ENCODE assay signal across 8 mouse cellular contexts in the genomic region with DNA sequence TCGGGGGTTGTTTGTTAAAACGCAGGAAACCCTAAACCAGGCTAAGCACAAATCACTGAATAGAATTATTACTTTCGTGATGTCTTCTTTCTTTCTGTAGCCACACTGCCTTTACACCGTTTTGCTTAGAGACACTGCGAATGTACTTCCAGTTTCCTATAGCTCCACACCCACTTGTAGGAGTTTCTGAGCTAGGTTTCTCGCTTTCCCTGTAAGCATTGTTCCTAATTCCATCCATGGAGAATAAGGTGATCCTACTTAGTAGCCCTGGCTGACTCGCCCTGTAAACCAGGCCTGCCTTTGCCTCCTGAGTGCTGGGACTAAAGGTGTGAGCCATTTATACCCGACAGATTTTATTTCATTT. TPM values are rescaled to one million over a fixed set of nuclear protein-coding genes. Genes with fewer than 3 reads are reported as not detected.
DNase-seq lines count a peak whose midpoint lies in the region; ATAC-seq and TF ChIP-seq lines count a peak whose summit lies in the region.

No protein-coding gene starts in this region.

- 0 out of 2 replicates have a peak overlapping the region, but pooled peaks have one; percentile 50 for H3K27ac ChIP-seq in heart, embryonic 16.5 days (ENCODE audit: low read length)
- H3K27ac ChIP-seq in bone marrow macrophage, adult 2 months (ENCODE audit: insufficient read depth, low read depth, low read length) = peak overlapping the region; percentile 22; the same call in 1 of the 2 replicates
- no peak overlapping the region for H3K27ac ChIP-seq in hindbrain, embryonic 12.5 days
- peak overlapping the region; percentile 56; the same call in 1 of the 2 replicates for H3K27ac ChIP-seq in midbrain, embryonic 10.5 days (replicated peaks)

- 0 out of 2 replicates have a peak, but pooled peaks have one; percentile 11 for ATAC-seq in heart, embryonic 16.5 days (replicated peaks; ENCODE audit: extremely low read depth, insufficient read depth, low FRiP score)
- peak; percentile 21; the same call in 1 of the 2 replicates for ATAC-seq in hindbrain, embryonic 12.5 days (ENCODE audit: low FRiP score)

- 15% methylated on average over 8 of the region's 8 CpGs for WGBS in heart, embryonic 16.5 days
- WGBS in hindbrain, embryonic 12.5 days = 25% methylated on average over 8 of the region's 8 CpGs
- 22% methylated on average over 8 of the region's 8 CpGs for WGBS in midbrain, embryonic 10.5 days

- H3K9me3 ChIP-seq in heart, embryonic 16.5 days (replicated peaks; ENCODE audit: control insufficient read depth, low read length) = no peaks in the 10 kb centered on the region
- no peaks in the 10 kb centered on the region for H3K9me3 ChIP-seq in hindbrain, embryonic 12.5 days (replicated peaks)
- no peaks in the 10 kb centered on the region for H3K9me3 ChIP-seq in midbrain, embryonic 10.5 days (replicated peaks)

- H3K9ac ChIP-seq in heart, embryonic 16.5 days (ENCODE audit: low read length) = peak overlapping the region; percentile 63
- no peak overlapping the region for H3K9ac ChIP-seq in hindbrain, embryonic 12.5 days

- DNase-seq in heart, adult 18-20 months = no peak
- DNase-seq in midbrain, embryonic 10.5 days (ENCODE audit: low spot score) = no peak
- no peak for DNase-seq in frontal cortex, postnatal 10 days (ENCODE audit: low spot score in 2 of 2)
- DNase-seq in left cerebral cortex, postnatal 4 days = no peak
- no peak for DNase-seq in spleen, postnatal 10 days (ENCODE audit: low spot score in 2 of 2)

- H3K4me2 ChIP-seq in heart, embryonic 16.5 days (ENCODE audit: low read depth, low read length) = peak overlapping the region; percentile 72
- H3K4me2 ChIP-seq in hindbrain, embryonic 12.5 days (replicated peaks) = peak overlapping the region; percentile 55

- H3K36me3 ChIP-seq in heart, embryonic 16.5 days (ENCODE audit: control insufficient read depth, insufficient read depth) = no peaks in the 10 kb centered on the region
- no peaks in the 10 kb centered on the region for H3K36me3 ChIP-seq in hindbrain, embryonic 12.5 days
- no peaks in the 10 kb centered on the region for H3K36me3 ChIP-seq in midbrain, embryonic 10.5 days

- peaks cover 6% of the 10 kb centered on the region; the same call in 1 of the 2 replicates for H3K27me3 ChIP-seq in heart, embryonic 16.5 days (ENCODE audit: control insufficient read depth, insufficient read depth, low read length)
- H3K27me3 ChIP-seq in hindbrain, embryonic 12.5 days = peaks cover 50% of the 10 kb centered on the region
- H3K27me3 ChIP-seq in midbrain, embryonic 10.5 days (ENCODE audit: low read depth, poor library complexity, severe bottlenecking) = peaks cover 97% of the 10 kb centered on the region

- H3K4me3 ChIP-seq in heart, embryonic 16.5 days (ENCODE audit: low read length) = peak overlapping the region; percentile 60
- peak overlapping the region; percentile 45 for H3K4me3 ChIP-seq in bone marrow macrophage, adult 2 months (ENCODE audit: insufficient read depth, low read length)
- H3K4me3 ChIP-seq in hindbrain, embryonic 12.5 days = 0 out of 2 replicates have a peak overlapping the region, but pooled peaks have one; percentile 49
- H3K4me3 ChIP-seq in midbrain, embryonic 10.5 days = peak overlapping the region; percentile 68

- TF ChIP-seq CTCF in bone marrow macrophage, adult 2 months (IDR thresholded peaks at IDR 0.05; ENCODE audit: low read depth, low read length) = no peak

- TF ChIP-seq POLR2A in bone marrow macrophage, adult 2 months (IDR thresholded peaks at IDR 0.05; ENCODE audit: borderline replicate concordance, low read depth, low read length) = no peak

- H3K4me1 ChIP-seq in heart, embryonic 16.5 days (ENCODE audit: control insufficient read depth, insufficient read depth, low read length) = 0 out of 2 replicates have a peak, but pooled peaks cover 2% of the 10 kb centered on the region
- peaks cover 8% of the 10 kb centered on the region for H3K4me1 ChIP-seq in bone marrow macrophage, adult 2 months (ENCODE audit: control insufficient read depth, insufficient read depth, low read length)
- H3K4me1 ChIP-seq in hindbrain, embryonic 12.5 days = 0 out of 2 replicates have a peak, but pooled peaks cover 2% of the 10 kb centered on the region
- H3K4me1 ChIP-seq in midbrain, embryonic 10.5 days = peaks cover 5% of the 10 kb centered on the region

- intact Hi-C loops in left cerebral cortex, postnatal 4 days (cut with DNase I) = no loop called here

RNA-seq across cellular contexts. Expression of gene Kantr, which starts 0.4 kb away (rescaled TPM):
- 5.7 and 7.5 TPM in 2 replicates for polyA plus RNA-seq in heart, embryonic 16.5 days (2015; fragmentation: Nextera tagmentation; extraction: Ambion mirVana)
- total RNA-seq in heart, adult 18-20 months (2021) = 1 to 10 TPM; 2.7 to 5.7 TPM
- 18.9 and 21.0 TPM in 2 replicates for polyA plus RNA-seq in bone marrow macrophage, adult 2 months (2012; ENCODE audit: insufficient read depth, insufficient read length, missing spikeins)
- polyA plus RNA-seq in hindbrain, embryonic 12.5 days (2016; fragmentation: Nextera tagmentation; extraction: Ambion mirVana) = 21.3 and 22.2 TPM in 2 replicates
- polyA plus RNA-seq in midbrain, embryonic 10.5 days (2016; fragmentation: Nextera tagmentation; extraction: Ambion mirVana) = 14.8 and 16.8 TPM in 2 replicates
- total RNA-seq in left cerebral cortex, postnatal 4 days (2021) = 10 to 100 TPM; 36.6 to 46.6 TPM

RNA-seq across cellular contexts. Expression of gene Tspyl2, which starts 14.6 kb away (rescaled TPM):
- polyA plus RNA-seq in heart, embryonic 16.5 days (2015; fragmentation: Nextera tagmentation; extraction: Ambion mirVana) = 17.7 and 17.8 TPM in 2 replicates
- total RNA-seq in heart, adult 18-20 months (2021) = 10 to 100 TPM in 1 of 2 experiments, 1 to 10 TPM in 1; 9.4 to 14.8 TPM
- 23.6 and 32.4 TPM in 2 replicates for polyA plus RNA-seq in bone marrow macrophage, adult 2 months (2012; ENCODE audit: insufficient read depth, insufficient read length, missing spikeins)
- 46.4 and 47.5 TPM in 2 replicates for polyA plus RNA-seq in hindbrain, embryonic 12.5 days (2016; fragmentation: Nextera tagmentation; extraction: Ambion mirVana)
- 31.9 and 35.2 TPM in 2 replicates for polyA plus RNA-seq in midbrain, embryonic 10.5 days (2016; fragmentation: Nextera tagmentation; extraction: Ambion mirVana)
- total RNA-seq in left cerebral cortex, postnatal 4 days (2021) = 10 to 100 TPM; 57.4 to 72.5 TPM

RNA-seq across cellular contexts. Expression of gene Gpr173, which starts 40.8 kb away (rescaled TPM):
- polyA plus RNA-seq in heart, embryonic 16.5 days (2015; fragmentation: Nextera tagmentation; extraction: Ambion mirVana) = 1.5 and 2.3 TPM in 2 replicates
- under 1 TPM; 0.51 to 0.74 TPM for total RNA-seq in heart, adult 18-20 months (2021)
- polyA plus RNA-seq in bone marrow macrophage, adult 2 months (2012; ENCODE audit: insufficient read depth, insufficient read length, missing spikeins) = not detected in 2 replicates
- polyA plus RNA-seq in hindbrain, embryonic 12.5 days (2016; fragmentation: Nextera tagmentation; extraction: Ambion mirVana) = 7.7 and 8.2 TPM in 2 replicates
- polyA plus RNA-seq in midbrain, embryonic 10.5 days (2016; fragmentation: Nextera tagmentation; extraction: Ambion mirVana) = 4.4 and 7.1 TPM in 2 replicates
- total RNA-seq in left cerebral cortex, postnatal 4 days (2021) = 10 to 100 TPM; 31.9 to 33.8 TPM
